Mouse (Mus musculus) small intestine, adult 2 months (tissue): ENCODE data around the gene Eef2.

ENCODE experiments used
- CTCF ChIP-seq: fragments of 200-500 bp; IDR thresholded peaks from 2 replicates; pipeline ENCODE4 v1.5.1; 2012; ENCODE audit warnings: low read depth, mild to moderate bottlenecking, control low read depth, inconsistent platforms, low read length, moderate library complexity, mixed read lengths; ENCODE audit not compliant: insufficient replicate concordance, insufficient read length; ENCODE audit errors: extremely low read depth
- POLR2A ChIP-seq: fragments of 200-500 bp; IDR thresholded peaks from 2 replicates; pipeline ENCODE4 v1.6.1; 2012; ENCODE audit warnings: low read depth, mild to moderate bottlenecking, control low read depth, inconsistent platforms, low read length, moderate library complexity

DNA sequence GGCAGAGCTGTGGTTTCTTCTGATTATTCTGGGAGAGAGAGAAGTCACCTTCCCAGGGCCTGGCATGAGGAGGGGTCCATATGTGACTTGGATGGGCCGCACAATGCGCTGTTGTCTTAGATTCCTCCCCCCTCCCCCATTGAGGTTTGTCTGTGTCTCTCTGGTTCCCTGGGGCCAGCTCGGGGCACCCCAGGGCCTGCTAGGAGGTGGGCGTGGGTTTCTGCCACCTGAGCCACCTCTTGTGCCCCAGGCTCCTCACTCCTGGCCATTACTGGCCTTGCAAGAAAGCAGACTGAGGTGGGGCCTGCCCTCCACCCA is 36.9 kb upstream of the Eef2 start:
- TF ChIP-seq CTCF (no peak), POLR2A (no peak)
